Mouse (Mus musculus): ENCODE results near the gene Sec61a1.

DNA sequence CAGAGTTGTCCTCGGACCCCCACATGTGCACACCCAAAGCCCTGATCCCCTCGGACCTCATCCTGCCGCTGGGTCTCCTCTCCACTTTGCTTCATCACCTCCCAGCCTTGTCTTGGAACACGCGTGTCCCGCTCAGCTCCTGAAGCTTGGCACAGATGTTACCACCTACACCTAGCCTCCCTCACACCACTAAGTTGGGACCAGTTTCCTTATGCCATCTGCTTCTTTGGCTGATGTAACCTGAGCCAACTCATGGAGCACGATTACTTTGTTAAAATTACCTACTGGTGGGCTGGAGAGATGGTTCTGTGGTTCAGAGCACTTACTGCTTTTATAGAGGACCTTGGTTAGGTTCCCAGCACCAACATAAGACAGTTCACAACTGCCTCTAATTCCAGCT is 3.1 kb upstream of the Sec61a1 start:
- TF ChIP-seq CTCF (conservative IDR thresholded peaks at IDR 0.05 in 1 of 2, IDR thresholded peaks at IDR 0.05 in 1 of 2; ENCODE audit: low read depth in 2 of 2, low read length in 2 of 2) (no peak), TBP (conservative IDR thresholded peaks at IDR 0.05; ENCODE audit: low read depth, low read length) (no peak), MAFK (IDR thresholded peaks at IDR 0.05; ENCODE audit: insufficient replicate concordance, low read length) (no peak), MXI1 (IDR thresholded peaks at IDR 0.05; ENCODE audit: low read depth, low read length) (no peak), CHD2 (IDR thresholded peaks at IDR 0.05; ENCODE audit: low read length) (no peak), POLR2A (IDR thresholded peaks at IDR 0.05; ENCODE audit: low read depth, low read length) (no peak), GABPA (IDR thresholded peaks at IDR 0.05; ENCODE audit: insufficient replicate concordance, low read depth, low read length) (no peak), TCF12 (IDR thresholded peaks at IDR 0.05; ENCODE audit: low read depth, low read length) (no peak), USF1 (IDR thresholded peaks at IDR 0.05; ENCODE audit: low read depth, low read length) (no peak), JUND (conservative IDR thresholded peaks at IDR 0.05; ENCODE audit: low read depth, low read length) (no peak), SMC3 (IDR thresholded peaks at IDR 0.05; ENCODE audit: low read depth, low read length) (no peak), MYC (IDR thresholded peaks at IDR 0.05; ENCODE audit: low read depth, low read length) (no peak)
